Mouse (Mus musculus): ENCODE data around the gene Uhrf1bp1l. TPM values are rescaled to one million over a fixed set of nuclear protein-coding genes. Genes with fewer than 3 reads are reported as not detected.

The Uhrf1bp1l gene
- polyA plus RNA-seq, 1 experiment from 2014 or later: 32.9 TPM

DNA sequence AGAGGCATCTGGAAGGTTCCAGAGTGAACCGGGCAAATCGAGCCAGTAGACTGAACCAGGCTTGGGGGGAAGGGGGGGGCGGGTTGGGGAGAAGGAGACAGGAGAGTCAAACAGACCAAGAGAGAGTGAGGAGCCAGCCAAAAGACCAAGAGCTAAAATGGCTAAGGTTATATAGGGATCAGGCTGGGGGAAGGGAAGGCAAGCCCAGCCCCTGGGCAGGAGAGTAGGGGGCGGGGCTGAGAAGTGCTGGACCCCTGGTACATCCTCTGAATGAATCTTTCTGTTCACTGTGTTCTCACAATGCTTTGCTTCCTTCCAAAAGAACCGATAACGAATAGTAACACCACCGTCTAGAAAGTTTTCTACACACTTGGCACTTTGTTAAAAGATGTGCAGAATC lies 5.1 kb upstream of the Uhrf1bp1l start:
- Histone ChIP-seq H3K9me3 (replicated peaks; ENCODE audit: control insufficient read depth, low read length, poor library complexity, severe bottlenecking) (no peaks in the 10 kb centered on the region), H3K4me2 (ENCODE audit: low read length) (no peak overlapping the region), H3K4me1 (ENCODE audit: control insufficient read depth, insufficient read depth, low read length) (no peaks in the 10 kb centered on the region), H3K36me3 (ENCODE audit: control insufficient read depth, insufficient read depth, low read length) (no peaks in the 10 kb centered on the region), H3K4me3 (ENCODE audit: low read depth, low read length) (no peak overlapping the region), H3K27ac (ENCODE audit: low read length) (no peak overlapping the region), H3K9ac (ENCODE audit: low read depth, low read length) (no peak overlapping the region), H3K27me3 (ENCODE audit: control insufficient read depth, insufficient read depth, low read depth, low read length) (no peaks in the 10 kb centered on the region)
- 58% methylated on average over 7 of the region's 7 CpGs for WGBS
- ATAC-seq: no peak

DNA sequence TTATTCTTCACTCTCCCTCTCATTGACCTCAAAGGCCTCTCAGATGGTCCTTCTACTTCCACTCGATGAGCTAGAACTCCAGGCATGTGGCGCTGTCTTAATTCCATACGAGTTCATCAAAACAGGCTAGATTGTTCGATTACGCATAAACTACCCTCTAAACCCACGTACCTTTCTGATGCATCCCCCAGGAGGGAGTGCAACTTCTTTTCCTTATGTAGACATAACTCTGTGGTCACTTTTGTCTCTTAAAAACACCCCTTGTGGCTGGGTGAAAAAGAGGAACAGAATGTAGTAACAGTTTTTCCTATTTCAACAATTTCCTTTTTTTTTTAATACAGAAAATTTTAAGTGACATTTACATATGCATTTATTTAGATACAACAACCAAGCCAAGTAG lies 3.8 kb upstream of the Uhrf1bp1l start:
- Histone ChIP-seq H3K27me3 (ENCODE audit: control insufficient read depth, insufficient read depth, low read depth, low read length) (no peaks in the 10 kb centered on the region), H3K4me2 (ENCODE audit: low read length) (no peak overlapping the region), H3K4me3 (ENCODE audit: low read depth, low read length) (no peak overlapping the region), H3K27ac (ENCODE audit: low read length) (no peak overlapping the region), H3K9ac (ENCODE audit: low read depth, low read length) (no peak overlapping the region), H3K36me3 (ENCODE audit: control insufficient read depth, insufficient read depth, low read length) (no peaks in the 10 kb centered on the region), H3K4me1 (ENCODE audit: control insufficient read depth, insufficient read depth, low read length) (no peaks in the 10 kb centered on the region), H3K9me3 (replicated peaks; ENCODE audit: control insufficient read depth, low read length, poor library complexity, severe bottlenecking) (no peaks in the 10 kb centered on the region)
- 80% methylated on average over 6 of the region's 6 CpGs for WGBS
- no peak for ATAC-seq

DNA sequence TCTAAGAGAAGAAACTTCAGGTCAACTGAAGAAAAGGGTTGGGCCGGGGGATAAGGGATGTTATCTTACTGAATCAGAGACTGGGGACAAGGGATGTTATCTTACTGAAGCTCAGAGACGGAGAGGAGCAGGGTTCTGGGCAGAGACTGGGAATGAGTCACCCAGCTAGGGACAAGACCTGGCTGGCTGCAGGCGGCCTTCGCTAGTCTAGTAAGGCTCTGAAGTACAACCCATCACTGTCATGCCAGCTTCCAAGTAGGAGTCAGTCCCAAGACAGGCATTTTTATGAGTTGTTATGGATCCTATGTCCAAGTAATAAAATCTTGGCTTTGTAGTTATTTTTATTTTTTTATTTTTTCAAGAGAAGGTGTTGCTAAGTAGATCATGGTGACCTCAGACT lies 1.5 kb upstream of the Uhrf1bp1l start:
- H3K4me1 ChIP-seq (ENCODE audit: control insufficient read depth, insufficient read depth, low read length): peaks cover 8% of the 10 kb centered on the region
- H3K27ac ChIP-seq (ENCODE audit: low read length): no peak overlapping the region
- no peaks in the 10 kb centered on the region for H3K27me3 ChIP-seq (ENCODE audit: control insufficient read depth, insufficient read depth, low read depth, low read length)
- H3K9me3 ChIP-seq (replicated peaks; ENCODE audit: control insufficient read depth, low read length, poor library complexity, severe bottlenecking): no peaks in the 10 kb centered on the region
- H3K9ac ChIP-seq (ENCODE audit: low read depth, low read length): no peak overlapping the region
- no peak for ATAC-seq
- WGBS: 98% methylated on average over 4 of the region's 4 CpGs
- no peaks in the 10 kb centered on the region for H3K36me3 ChIP-seq (ENCODE audit: control insufficient read depth, insufficient read depth, low read length)
- no peak overlapping the region for H3K4me2 ChIP-seq (ENCODE audit: low read length)
- no peak overlapping the region for H3K4me3 ChIP-seq (ENCODE audit: low read depth, low read length)

DNA sequence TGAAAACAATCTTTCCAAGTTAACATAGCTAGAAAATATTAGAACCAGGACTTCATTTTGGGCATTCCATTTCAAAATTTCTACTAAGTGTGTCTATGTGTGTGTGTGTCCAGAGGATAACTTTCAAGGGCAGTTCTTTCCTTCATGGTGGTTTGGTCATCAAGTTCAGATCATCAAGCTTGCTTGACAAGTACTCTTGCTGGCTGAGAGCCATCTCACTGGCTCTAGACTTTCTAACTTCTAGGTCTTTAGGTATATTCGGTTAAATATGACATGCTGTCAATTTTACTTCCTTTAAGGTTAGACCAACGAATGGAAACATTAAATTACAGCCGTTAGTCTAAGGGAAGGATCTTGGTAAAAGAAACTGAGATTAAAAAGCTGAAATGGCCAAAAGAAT lies 450 bp upstream of the Uhrf1bp1l start:
- Histone ChIP-seq H3K9ac (ENCODE audit: low read depth, low read length) (no peak overlapping the region), H3K4me1 (ENCODE audit: control insufficient read depth, insufficient read depth, low read length) (peaks cover 8% of the 10 kb centered on the region), H3K27ac (ENCODE audit: low read length) (no peak overlapping the region; the same call in 1 of the 2 replicates), H3K27me3 (ENCODE audit: control insufficient read depth, insufficient read depth, low read depth, low read length) (no peaks in the 10 kb centered on the region), H3K4me2 (ENCODE audit: low read length) (peak overlapping the region; percentile 60), H3K4me3 (ENCODE audit: low read depth, low read length) (peak overlapping the region; percentile 94), H3K36me3 (ENCODE audit: control insufficient read depth, insufficient read depth, low read length) (no peaks in the 10 kb centered on the region), H3K9me3 (replicated peaks; ENCODE audit: control insufficient read depth, low read length, poor library complexity, severe bottlenecking) (no peaks in the 10 kb centered on the region)
- ATAC-seq: no peak
- 25% methylated on average over 3 of the region's 3 CpGs for WGBS

DNA sequence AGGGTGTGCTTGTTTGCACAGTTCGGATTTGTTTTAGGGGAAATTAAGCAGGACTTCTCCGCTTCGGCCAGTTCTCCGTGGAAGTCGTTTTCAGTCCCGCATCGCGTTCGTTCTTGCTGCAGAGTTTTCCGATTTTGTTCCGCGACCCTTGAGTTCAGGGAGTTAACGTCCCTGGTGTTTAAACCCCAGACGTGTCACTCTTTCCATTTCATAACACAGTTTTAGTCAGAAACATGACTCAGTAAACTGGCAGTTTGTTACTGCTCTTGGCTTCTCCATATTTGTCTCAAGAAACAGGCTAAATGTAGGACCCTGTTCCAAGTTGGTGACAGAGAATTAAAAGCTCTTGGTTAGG lies 852 bp downstream of the Uhrf1bp1l start:
- peak overlapping the region; percentile 97 for H3K9ac ChIP-seq (ENCODE audit: low read depth, low read length)
- ATAC-seq: no peak
- WGBS: under 1% methylated on average over 14 of the region's 14 CpGs

DNA sequence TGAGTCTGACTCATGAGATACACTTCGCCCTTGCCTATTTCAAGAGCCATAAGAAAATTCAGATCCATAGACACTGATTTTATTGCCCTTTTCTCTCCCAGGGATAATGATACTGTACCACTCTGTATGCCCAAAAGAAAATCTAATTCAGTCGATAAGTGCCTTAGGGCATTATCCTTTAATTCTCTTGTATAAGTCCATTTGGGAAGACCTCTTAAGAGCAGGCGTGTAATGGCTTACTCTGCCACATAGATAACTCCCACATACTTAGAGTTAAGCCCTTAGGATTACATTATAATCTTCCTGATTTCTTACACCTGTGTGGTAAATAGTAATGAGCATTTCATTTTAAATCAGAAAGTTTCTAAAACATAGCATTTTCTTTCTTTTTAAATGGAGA lies 1.8 kb downstream of the Uhrf1bp1l start:
- Histone ChIP-seq H3K27ac (ENCODE audit: low read length) (no peak overlapping the region), H3K9ac (ENCODE audit: low read depth, low read length) (no peak overlapping the region), H3K36me3 (ENCODE audit: control insufficient read depth, insufficient read depth, low read length) (no peaks in the 10 kb centered on the region), H3K4me2 (ENCODE audit: low read length) (no peak overlapping the region; the same call in 1 of the 2 replicates), H3K9me3 (replicated peaks; ENCODE audit: control insufficient read depth, low read length, poor library complexity, severe bottlenecking) (no peaks in the 10 kb centered on the region), H3K27me3 (ENCODE audit: control insufficient read depth, insufficient read depth, low read depth, low read length) (no peaks in the 10 kb centered on the region), H3K4me3 (ENCODE audit: low read depth, low read length) (no peak overlapping the region), H3K4me1 (ENCODE audit: control insufficient read depth, insufficient read depth, low read length) (peaks cover 8% of the 10 kb centered on the region)
- no peak for ATAC-seq
- WGBS: 53% methylated on average over 3 of the region's 3 CpGs

More for the DNA sequence above, 852 bp downstream of the Uhrf1bp1l start:
- Histone ChIP-seq H3K27me3 (ENCODE audit: control insufficient read depth, insufficient read depth, low read depth, low read length) (no peaks in the 10 kb centered on the region), H3K4me1 (ENCODE audit: control insufficient read depth, insufficient read depth, low read length) (peaks cover 8% of the 10 kb centered on the region), H3K36me3 (ENCODE audit: control insufficient read depth, insufficient read depth, low read length) (no peaks in the 10 kb centered on the region), H3K27ac (ENCODE audit: low read length) (peak overlapping the region; percentile 96), H3K9me3 (replicated peaks; ENCODE audit: control insufficient read depth, low read length, poor library complexity, severe bottlenecking) (no peaks in the 10 kb centered on the region), H3K4me2 (ENCODE audit: low read length) (peak overlapping the region; percentile 60), H3K4me3 (ENCODE audit: low read depth, low read length) (peak overlapping the region; percentile 94)

DNA sequence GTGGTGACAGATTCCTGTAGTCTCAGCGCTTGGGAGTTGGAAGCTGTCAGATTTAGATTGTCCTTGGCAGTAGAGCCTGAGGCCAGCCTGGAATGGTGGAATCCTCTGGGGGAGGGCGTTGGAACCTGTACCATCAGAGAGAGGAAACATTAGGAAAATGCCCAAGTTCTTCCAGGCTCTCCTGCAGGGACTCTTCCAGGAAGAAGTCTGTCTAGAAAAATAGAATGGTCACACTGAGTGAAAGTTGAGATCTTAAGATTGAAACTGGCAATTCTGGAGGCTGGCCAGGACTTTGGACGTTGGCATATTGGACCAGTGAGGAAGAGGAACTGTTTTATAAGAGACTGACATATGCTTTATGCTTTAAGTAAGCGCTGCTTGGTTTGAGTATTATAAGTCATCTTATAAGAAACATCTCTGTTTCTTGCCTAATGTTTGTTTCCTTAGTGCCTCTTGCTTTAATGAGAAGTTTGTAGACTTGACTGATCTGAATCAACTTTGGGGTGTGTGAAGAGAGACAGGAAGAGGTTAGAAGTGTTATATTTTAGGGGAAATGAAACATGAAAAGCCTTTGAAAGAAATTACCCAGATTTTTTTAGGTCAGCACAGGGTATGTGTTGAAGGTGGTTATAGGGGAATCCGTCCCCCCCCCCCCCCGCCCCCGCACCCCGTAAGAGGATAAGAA lies 2.6 kb downstream of the Uhrf1bp1l start:
- no peak for ATAC-seq
- Histone ChIP-seq H3K9me3 (replicated peaks; ENCODE audit: control insufficient read depth, low read length, poor library complexity, severe bottlenecking) (no peaks in the 10 kb centered on the region), H3K9ac (ENCODE audit: low read depth, low read length) (no peak overlapping the region), H3K4me3 (ENCODE audit: low read depth, low read length) (no peak overlapping the region), H3K4me2 (ENCODE audit: low read length) (no peak overlapping the region), H3K4me1 (ENCODE audit: control insufficient read depth, insufficient read depth, low read length) (peaks cover 8% of the 10 kb centered on the region), H3K27me3 (ENCODE audit: control insufficient read depth, insufficient read depth, low read depth, low read length) (no peaks in the 10 kb centered on the region), H3K27ac (ENCODE audit: low read length) (no peak overlapping the region), H3K36me3 (ENCODE audit: control insufficient read depth, insufficient read depth, low read length) (no peaks in the 10 kb centered on the region)
- 90% methylated on average over 8 of the region's 8 CpGs for WGBS

DNA sequence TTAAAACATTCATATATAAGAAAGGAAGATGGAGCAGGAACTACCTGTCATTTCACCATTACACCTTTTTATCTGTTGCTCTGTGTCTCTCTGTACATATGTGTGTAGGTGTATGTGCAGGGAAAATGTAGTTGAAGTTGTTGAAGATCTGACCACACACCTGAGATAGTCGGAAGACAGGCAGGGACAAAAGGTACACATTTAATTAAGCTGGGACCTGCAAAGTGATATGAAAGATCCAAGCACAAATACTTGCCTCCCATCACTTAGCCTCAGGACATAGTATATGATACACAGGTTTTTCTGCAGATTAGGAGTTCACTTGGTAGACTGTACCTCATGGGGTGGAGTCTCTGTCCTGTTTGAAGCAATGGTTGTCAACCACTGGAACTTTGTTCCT lies 3.1 kb downstream of the Uhrf1bp1l start:
- H3K27ac ChIP-seq (ENCODE audit: low read length): no peak overlapping the region
- WGBS: 96% methylated on average over 1 of the region's 1 CpGs
- H3K36me3 ChIP-seq (ENCODE audit: control insufficient read depth, insufficient read depth, low read length): no peaks in the 10 kb centered on the region
- H3K9ac ChIP-seq (ENCODE audit: low read depth, low read length): no peak overlapping the region
- ATAC-seq: no peak
- peaks cover 8% of the 10 kb centered on the region for H3K4me1 ChIP-seq (ENCODE audit: control insufficient read depth, insufficient read depth, low read length)
- H3K9me3 ChIP-seq (replicated peaks; ENCODE audit: control insufficient read depth, low read length, poor library complexity, severe bottlenecking): no peaks in the 10 kb centered on the region
- no peaks in the 10 kb centered on the region for H3K27me3 ChIP-seq (ENCODE audit: control insufficient read depth, insufficient read depth, low read depth, low read length)
- no peak overlapping the region for H3K4me2 ChIP-seq (ENCODE audit: low read length)
- no peak overlapping the region for H3K4me3 ChIP-seq (ENCODE audit: low read depth, low read length)

DNA sequence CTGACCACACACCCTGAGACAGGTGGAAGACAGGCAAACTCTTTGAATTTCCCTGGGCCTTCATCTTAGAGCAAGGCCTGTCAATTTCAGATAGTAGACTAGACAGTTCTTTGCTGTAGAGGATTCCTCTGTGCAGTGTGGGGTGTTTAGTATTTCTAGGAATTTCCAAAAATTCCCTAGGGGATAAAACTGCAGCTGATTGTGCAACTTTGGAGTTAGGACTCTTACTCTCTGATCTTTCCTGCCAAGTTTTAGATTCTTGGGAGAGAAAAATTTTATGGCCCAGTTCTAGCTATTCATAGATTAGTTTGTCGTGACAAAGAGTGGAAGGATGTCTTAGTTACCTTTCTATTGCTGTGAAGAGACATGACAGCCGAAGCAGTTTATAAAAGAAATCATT lies 3.8 kb downstream of the Uhrf1bp1l start:
- H3K4me1 ChIP-seq (ENCODE audit: control insufficient read depth, insufficient read depth, low read length): peaks cover 8% of the 10 kb centered on the region
- no peaks in the 10 kb centered on the region for H3K27me3 ChIP-seq (ENCODE audit: control insufficient read depth, insufficient read depth, low read depth, low read length)
- H3K4me2 ChIP-seq (ENCODE audit: low read length): no peak overlapping the region
- no peak overlapping the region for H3K4me3 ChIP-seq (ENCODE audit: low read depth, low read length)
- no peak overlapping the region for H3K27ac ChIP-seq (ENCODE audit: low read length)
- no peak overlapping the region for H3K9ac ChIP-seq (ENCODE audit: low read depth, low read length)
- 0 out of 2 replicates have a peak, but pooled peaks cover 3% of the 10 kb centered on the region for H3K9me3 ChIP-seq (replicated peaks; ENCODE audit: control insufficient read depth, low read length, poor library complexity, severe bottlenecking)
- no peak for ATAC-seq
- 95% methylated on average over 2 of the region's 2 CpGs for WGBS
- H3K36me3 ChIP-seq (ENCODE audit: control insufficient read depth, insufficient read depth, low read length): no peaks in the 10 kb centered on the region
